ENCODE assay signal across 8 mouse cellular contexts in genomic region chr10:88390096-88390790, GRCm38 (mm10). TPM values are rescaled to one million over a fixed set of nuclear protein-coding genes. Genes with fewer than 3 reads are reported as not detected.
DNase-seq lines count a peak whose midpoint lies in the region; ATAC-seq lines count a peak whose summit lies in the region.

No protein-coding gene starts in this region.

- no peak overlapping the region for H3K4me2 ChIP-seq in limb, embryonic 12.5 days
- H3K4me2 ChIP-seq in embryonic facial prominence, embryonic 15.5 days (replicated peaks): peak overlapping the region; percentile 28
- H3K4me2 ChIP-seq in liver, embryonic 15.5 days: peak overlapping the region; percentile 17; the same call in 1 of the 2 replicates
- no peak overlapping the region for H3K4me2 ChIP-seq in forebrain, embryonic 13.5 days

- H3K36me3 ChIP-seq in limb, embryonic 12.5 days: no peaks in the 10 kb centered on the region
- H3K36me3 ChIP-seq in limb, embryonic 10.5 days: no peaks in the 10 kb centered on the region
- H3K36me3 ChIP-seq in embryonic facial prominence, embryonic 15.5 days: no peaks in the 10 kb centered on the region
- H3K36me3 ChIP-seq in liver, embryonic 15.5 days (replicated peaks): no peaks in the 10 kb centered on the region
- no peaks in the 10 kb centered on the region for H3K36me3 ChIP-seq in forebrain, embryonic 13.5 days (ENCODE audit: poor library complexity, severe bottlenecking)

- H3K4me3 ChIP-seq in limb, embryonic 12.5 days (replicated peaks): no peak overlapping the region
- no peak overlapping the region for H3K4me3 ChIP-seq in limb, embryonic 10.5 days
- H3K4me3 ChIP-seq in embryonic facial prominence, embryonic 15.5 days (replicated peaks): no peak overlapping the region
- no peak overlapping the region for H3K4me3 ChIP-seq in liver, embryonic 15.5 days (replicated peaks)
- H3K4me3 ChIP-seq in forebrain, embryonic 13.5 days: no peak overlapping the region

- ATAC-seq in limb, embryonic 12.5 days (ENCODE audit: insufficient number of reproducible peaks, insufficient read depth, low FRiP score, low TSS enrichment, low read depth): no peak
- ATAC-seq in embryonic facial prominence, embryonic 15.5 days (ENCODE audit: insufficient number of reproducible peaks, low FRiP score, low TSS enrichment, low read depth): peak; percentile 49; the same call in 1 of the 2 replicates
- no peak for ATAC-seq in liver, embryonic 15.5 days (ENCODE audit: insufficient read depth)
- ATAC-seq in forebrain, embryonic 13.5 days: no peak

- H3K9me3 ChIP-seq in limb, embryonic 12.5 days: no peaks in the 10 kb centered on the region
- H3K9me3 ChIP-seq in limb, embryonic 10.5 days (replicated peaks): no peaks in the 10 kb centered on the region
- H3K9me3 ChIP-seq in embryonic facial prominence, embryonic 15.5 days (replicated peaks): no peaks in the 10 kb centered on the region
- H3K9me3 ChIP-seq in liver, embryonic 15.5 days (replicated peaks): no peaks in the 10 kb centered on the region
- no peaks in the 10 kb centered on the region for H3K9me3 ChIP-seq in forebrain, embryonic 13.5 days (replicated peaks)

- 39% methylated on average over 10 of the region's 10 CpGs for WGBS in limb, embryonic 12.5 days
- 55% methylated on average over 10 of the region's 10 CpGs for WGBS in limb, embryonic 10.5 days
- WGBS in embryonic facial prominence, embryonic 15.5 days: 23% methylated on average over 10 of the region's 10 CpGs
- WGBS in liver, embryonic 15.5 days (ENCODE audit: insufficient replicate concordance): 33% methylated on average over 10 of the region's 10 CpGs
- WGBS in forebrain, embryonic 13.5 days: 78% methylated on average over 10 of the region's 10 CpGs

- 0 out of 2 replicates have a peak overlapping the region, but pooled peaks have one; percentile 35 for H3K9ac ChIP-seq in limb, embryonic 12.5 days (replicated peaks)
- H3K9ac ChIP-seq in embryonic facial prominence, embryonic 15.5 days: no peak overlapping the region
- H3K9ac ChIP-seq in liver, embryonic 15.5 days: no peak overlapping the region
- no peak overlapping the region for H3K9ac ChIP-seq in forebrain, embryonic 13.5 days

- no peaks in the 10 kb centered on the region for H3K27me3 ChIP-seq in limb, embryonic 12.5 days
- no peaks in the 10 kb centered on the region for H3K27me3 ChIP-seq in limb, embryonic 10.5 days (ENCODE audit: low read depth, poor library complexity, severe bottlenecking)
- no peaks in the 10 kb centered on the region for H3K27me3 ChIP-seq in embryonic facial prominence, embryonic 15.5 days
- H3K27me3 ChIP-seq in liver, embryonic 15.5 days: no peaks in the 10 kb centered on the region
- no peaks in the 10 kb centered on the region for H3K27me3 ChIP-seq in forebrain, embryonic 13.5 days

- DNase-seq in limb, embryonic 10.5 days (ENCODE audit: low spot score): no peak
- DNase-seq in thymus, postnatal 0 days (ENCODE audit: low spot score): peak; percentile 49
- no peak for DNase-seq in layer of hippocampus, postnatal 14 days (ENCODE audit: low spot score in 2 of 2)
- DNase-seq in layer of hippocampus, adult 8-10 months (ENCODE audit: low spot score in 2 of 2): no peak

- no peak overlapping the region for H3K27ac ChIP-seq in limb, embryonic 12.5 days
- no peak overlapping the region for H3K27ac ChIP-seq in limb, embryonic 10.5 days
- no peak overlapping the region for H3K27ac ChIP-seq in embryonic facial prominence, embryonic 15.5 days (replicated peaks)
- no peak overlapping the region for H3K27ac ChIP-seq in liver, embryonic 15.5 days (replicated peaks)
- no peak overlapping the region for H3K27ac ChIP-seq in forebrain, embryonic 13.5 days

- peaks cover 17% of the 10 kb centered on the region for H3K4me1 ChIP-seq in limb, embryonic 12.5 days (replicated peaks)
- H3K4me1 ChIP-seq in limb, embryonic 10.5 days: peaks cover 19% of the 10 kb centered on the region
- H3K4me1 ChIP-seq in embryonic facial prominence, embryonic 15.5 days: peaks cover 16% of the 10 kb centered on the region
- H3K4me1 ChIP-seq in liver, embryonic 15.5 days (replicated peaks): peaks cover 35% of the 10 kb centered on the region
- no peaks in the 10 kb centered on the region; the same call in 1 of the 2 replicates for H3K4me1 ChIP-seq in forebrain, embryonic 13.5 days

RNA-seq across cellular contexts. Expression of gene Gnptab, which starts 11.3 kb away (rescaled TPM):
- 8.0 and 10.7 TPM in 2 replicates for polyA plus RNA-seq in limb, embryonic 12.5 days (2016; fragmentation: Nextera tagmentation; extraction: Ambion mirVana)
- 7.1 and 8.6 TPM in 2 replicates for polyA plus RNA-seq in limb, embryonic 10.5 days (2016; fragmentation: Nextera tagmentation; extraction: Ambion mirVana)
- 11.0 and 11.1 TPM in 2 replicates for polyA plus RNA-seq in embryonic facial prominence, embryonic 15.5 days (2015; fragmentation: Nextera tagmentation; extraction: Ambion mirVana)
- polyA plus RNA-seq in liver, embryonic 15.5 days (2015; fragmentation: Nextera tagmentation; extraction: Ambion mirVana): 2.7 TPM in 2 replicates
- 8.6 and 9.6 TPM in 2 replicates for polyA plus RNA-seq in thymus, postnatal 0 days (2015; fragmentation: Nextera tagmentation; extraction: Ambion mirVana)
- polyA plus RNA-seq in forebrain, embryonic 13.5 days (2015; fragmentation: Nextera tagmentation; extraction: Ambion mirVana): 9.8 and 10.3 TPM in 2 replicates
- 10 to 100 TPM; 83.8 to 96.8 TPM for total RNA-seq in layer of hippocampus, postnatal 14 days (2021)
- 10 to 100 TPM; 68.7 to 78.3 (median 75.5) TPM for total RNA-seq in layer of hippocampus, adult 8-10 months (2022)

RNA-seq across cellular contexts. Expression of gene Dram1, which starts 11.4 kb away (rescaled TPM):
- 0.49 and 0.55 TPM in 2 replicates for polyA plus RNA-seq in limb, embryonic 12.5 days (2016; fragmentation: Nextera tagmentation; extraction: Ambion mirVana)
- 0.21 and 0.26 TPM in 2 replicates for polyA plus RNA-seq in limb, embryonic 10.5 days (2016; fragmentation: Nextera tagmentation; extraction: Ambion mirVana)
- polyA plus RNA-seq in embryonic facial prominence, embryonic 15.5 days (2015; fragmentation: Nextera tagmentation; extraction: Ambion mirVana): 3.1 and 3.5 TPM in 2 replicates
- polyA plus RNA-seq in liver, embryonic 15.5 days (2015; fragmentation: Nextera tagmentation; extraction: Ambion mirVana): 2.0 and 2.3 TPM in 2 replicates
- polyA plus RNA-seq in thymus, postnatal 0 days (2015; fragmentation: Nextera tagmentation; extraction: Ambion mirVana): 8.6 and 9.8 TPM in 2 replicates
- polyA plus RNA-seq in forebrain, embryonic 13.5 days (2015; fragmentation: Nextera tagmentation; extraction: Ambion mirVana): 0.19 and 0.39 TPM in 2 replicates
- total RNA-seq in layer of hippocampus, postnatal 14 days (2021): 1 to 10 TPM; 1.5 to 1.6 TPM
- 1 to 10 TPM; 1.0 to 1.7 (median 1.6) TPM for total RNA-seq in layer of hippocampus, adult 8-10 months (2022)

Comparison
In these comparisons a context has a peak if more than half of its experiments do, and no peak if none do; other contexts are left out.
1. H3K4me2 ChIP-seq: peak in embryonic facial prominence, embryonic 15.5 days (single experiment) and liver, embryonic 15.5 days (single experiment); none in limb, embryonic 12.5 days (single experiment) and forebrain, embryonic 13.5 days (single experiment).